Mouse (Mus musculus) bone marrow, adult 2 months (tissue): Measurements from ENCODE around the gene Sema6c. TPM values are rescaled to one million over a fixed set of nuclear protein-coding genes. Genes with fewer than 3 reads are reported as not detected.
"Not testable (repeated sequence)": the region's sequence is repeated elsewhere in the genome, so short reads cannot be mapped to it uniquely, and the experiment has no call there.

ENCODE experiments used
- H3K27ac ChIP-seq: fragments of 200-500 bp; 2 replicates; pipeline ENCODE4 v1.5.1; 2012; ENCODE audit warnings: low read depth, mild to moderate bottlenecking, control low read depth, inconsistent platforms, low read length; ENCODE audit not compliant: control insufficient read depth, poor library complexity, insufficient read depth
- H3K4me1 ChIP-seq: fragments of 200-500 bp; 2 replicates; pipeline ENCODE4 v1.6.1; 2011; ENCODE audit warnings: low read length; ENCODE audit not compliant: control insufficient read depth, insufficient read depth
- H3K4me3 ChIP-seq: fragments of 200-500 bp; replicated peaks from 2 replicates; pipeline ENCODE3; 2011; ENCODE audit warnings: mild to moderate bottlenecking, low read depth, low read length, control low read depth; ENCODE audit not compliant: control insufficient read depth
- CTCF ChIP-seq: fragments of 200-500 bp; IDR thresholded peaks from 2 replicates; pipeline ENCODE4 v1.5.1; 2011; ENCODE audit warnings: low read length, control low read depth; ENCODE audit not compliant: control insufficient read depth, insufficient read depth
- POLR2A ChIP-seq: fragments of 200-500 bp; IDR thresholded peaks from 2 replicates; pipeline ENCODE4 v1.6.1; 2011; ENCODE audit warnings: low read depth, mild to moderate bottlenecking, control low read depth, low read length, borderline replicate concordance; ENCODE audit not compliant: control insufficient read depth
- WGBS: fragments of 180-500 bp; shearing (Covaris S2); methylation state at CpG from one replicate; pipeline ENCODE4 v1.1.7; 2018; 5-methylcytosine and 5-hydroxymethylcytosine counted together
- polyA plus RNA-seq: library from polyadenylated mRNA; stranded (reverse); fragments of >200 nt; gene quantifications from 2 replicates; pipeline ENCODE4 v1.2.4, GENCODE M21; 2011; ENCODE audit warnings: low replicate concordance; ENCODE audit not compliant: missing spikeins, insufficient read depth, insufficient read length

The Sema6c gene
- polyA plus RNA-seq, 1 experiment, result 1.2 TPM

DNA sequence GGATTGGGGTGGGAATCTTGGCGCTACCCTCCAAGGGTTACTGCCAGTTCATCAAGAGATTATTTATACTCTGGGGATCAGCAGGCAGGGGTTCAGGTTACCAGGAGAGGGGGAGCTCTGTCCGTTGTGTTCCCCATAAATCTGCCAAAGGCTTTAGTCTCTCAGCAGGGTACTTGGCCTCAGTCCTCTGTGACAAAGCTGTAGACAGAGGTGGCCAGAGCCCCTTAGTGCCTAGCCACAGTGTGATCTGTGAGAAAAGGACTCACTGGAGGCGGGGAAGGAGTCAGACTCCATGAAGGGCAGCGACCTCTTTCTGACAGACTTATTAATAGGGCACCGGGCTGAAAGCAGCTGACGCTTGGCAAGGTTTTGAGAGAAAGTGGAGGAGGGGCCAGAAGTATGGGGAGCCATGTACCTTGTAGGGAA lies 31.0 kb upstream of the Sema6c start:
- TF ChIP-seq POLR2A, result no peak
- TF ChIP-seq CTCF, result no peak
- H3K4me1 ChIP-seq, result peaks cover 2% of the 10 kb centered on the region
- 86% methylated on average over 6 of the region's 6 CpGs for WGBS

DNA sequence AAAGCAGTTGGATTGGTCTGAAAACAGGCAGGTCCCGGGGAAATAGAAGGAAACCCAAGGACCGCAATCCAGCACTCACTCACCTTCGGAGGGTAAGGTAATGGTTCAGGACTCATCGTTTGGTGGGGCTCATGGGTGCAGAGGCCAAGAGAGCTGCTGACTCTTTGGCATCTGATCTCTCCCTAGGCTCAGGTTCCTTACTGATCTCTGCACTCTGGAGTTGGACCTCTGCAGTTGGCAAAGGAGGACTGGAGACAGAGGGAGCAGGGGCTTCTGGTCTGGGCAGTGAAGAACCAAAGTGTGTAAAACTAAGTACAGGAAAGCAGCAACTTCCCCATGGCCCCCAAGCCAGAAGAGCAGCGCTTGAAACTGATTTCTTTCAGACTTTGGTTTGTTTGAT lies 30.2 kb upstream of the Sema6c start:
- TF ChIP-seq CTCF (no peak), POLR2A (no peak)
- Histone ChIP-seq H3K4me3 (no peak overlapping the region), H3K4me1 (peaks cover 2% of the 10 kb centered on the region), H3K27ac (no peak overlapping the region)
- 88% methylated on average over 5 of the region's 5 CpGs for WGBS

More for the DNA sequence above, 31.0 kb upstream of the Sema6c start:
- Histone ChIP-seq H3K4me3 (no peak overlapping the region), H3K27ac (no peak overlapping the region)

DNA sequence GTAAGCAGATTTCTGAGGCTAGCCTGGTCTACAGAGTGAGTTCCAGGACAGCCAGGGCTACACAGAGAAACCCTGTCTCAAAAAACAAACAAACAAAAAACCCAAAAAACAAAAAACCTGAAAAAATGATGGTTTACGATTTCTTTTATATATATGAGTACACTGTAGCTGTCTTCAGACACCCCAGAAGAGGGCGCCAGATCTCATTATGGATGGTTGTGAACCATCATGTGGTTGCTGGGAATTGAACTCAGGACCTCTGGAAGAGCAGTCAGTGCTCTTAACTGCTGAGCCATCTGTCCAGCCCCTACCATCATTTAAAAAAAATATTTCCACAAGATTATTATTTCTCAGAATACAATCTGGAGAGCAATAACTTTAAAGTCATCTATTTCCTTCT lies 27.9 kb upstream of the Sema6c start:
- not testable (repeated sequence) for H3K4me1 ChIP-seq, H3K4me3 ChIP-seq, H3K27ac ChIP-seq
- WGBS, result 82% methylated on average over 2 of the region's 2 CpGs

- H3K4me3 ChIP-seq, result peak overlapping the region; percentile 75
- peak overlapping the region; percentile 25; the same call in 1 of the 2 replicates for H3K27ac ChIP-seq
- TF ChIP-seq CTCF, result no peak
- no peak for TF ChIP-seq POLR2A
- peaks cover 4% of the 10 kb centered on the region for H3K4me1 ChIP-seq
- WGBS, result 58% methylated on average over 11 of the region's 11 CpGs
Measured at GRCm38 (mm10) chr3:95133176-95133575, 27.1 kb upstream of the Sema6c start.

DNA sequence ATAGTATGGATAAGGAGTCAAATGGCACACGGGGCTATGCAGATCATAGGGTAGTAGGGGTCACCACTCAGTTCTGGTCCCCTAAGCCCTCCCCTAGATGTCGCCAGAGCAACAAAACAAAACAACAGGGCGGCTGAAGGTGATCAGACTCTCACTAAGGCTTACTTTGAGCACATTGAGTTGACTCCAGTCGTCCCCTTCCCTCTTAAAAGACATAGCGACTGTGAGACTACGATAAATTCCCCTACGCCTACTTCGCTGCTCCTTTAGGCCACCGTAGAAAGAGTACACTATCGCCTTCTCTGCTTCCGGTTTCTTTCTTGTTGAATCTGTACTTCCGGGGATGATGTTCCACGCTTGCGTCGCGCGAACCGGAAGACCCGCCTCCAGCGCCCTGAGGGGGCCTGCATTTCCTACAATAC lies 26.6 kb upstream of the Sema6c start, which contains the start of the genes Scnm1 and Lysmd1:
Scnm1 (minus strand) TSS at position 332 of the 422 bp plus-strand sequence.
Lysmd1 (plus strand) TSS at position 409 of the 422 bp plus-strand sequence.
- TF ChIP-seq CTCF, result no peak
- TF ChIP-seq POLR2A, result no peak
- Histone ChIP-seq H3K4me1 (peaks cover 4% of the 10 kb centered on the region), H3K4me3 (peak within 1 kb of the TSS; percentile 75), H3K27ac (peak within 1 kb of the TSS; percentile 49; the same call in 1 of the 2 replicates)
- WGBS, result under 1% methylated on average over 20 of the region's 20 CpGs

DNA sequence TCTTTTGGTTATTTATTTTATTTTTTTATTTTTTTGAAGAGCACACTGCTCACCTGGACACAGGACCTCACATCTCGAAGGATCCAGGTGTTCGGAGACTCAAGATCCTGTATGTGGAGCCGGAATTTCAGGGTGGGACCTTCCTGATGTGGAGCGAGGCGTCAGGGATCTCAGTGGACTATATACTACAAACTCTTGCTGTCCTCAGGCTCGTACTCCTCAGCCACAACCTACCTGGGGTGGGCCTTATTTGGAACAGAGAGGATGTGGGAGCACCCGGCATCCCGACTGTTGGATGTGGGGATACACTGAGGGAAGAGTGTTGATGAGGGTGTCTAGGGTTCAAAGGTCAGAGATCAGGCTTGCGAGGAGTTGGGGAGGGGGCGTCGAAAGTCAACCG lies 26.1 kb upstream of the Sema6c start:
- no CpG with 5 or more reads among the region's 12 CpGs for WGBS
- H3K27ac ChIP-seq, H3K4me1 ChIP-seq, H3K4me3 ChIP-seq: not testable (repeated sequence)

GRCm38 (mm10) chr3:95135023-95135422 lies 25.2 kb upstream of the Sema6c start:
- Histone ChIP-seq H3K4me3 (peak overlapping the region; percentile 36), H3K4me1 (peaks cover 4% of the 10 kb centered on the region), H3K27ac (peak overlapping the region; percentile 49; the same call in 1 of the 2 replicates)
- WGBS, result 0% methylated on average over 6 of the region's 6 CpGs
- TF ChIP-seq CTCF, result no peak
- no peak for TF ChIP-seq POLR2A

DNA sequence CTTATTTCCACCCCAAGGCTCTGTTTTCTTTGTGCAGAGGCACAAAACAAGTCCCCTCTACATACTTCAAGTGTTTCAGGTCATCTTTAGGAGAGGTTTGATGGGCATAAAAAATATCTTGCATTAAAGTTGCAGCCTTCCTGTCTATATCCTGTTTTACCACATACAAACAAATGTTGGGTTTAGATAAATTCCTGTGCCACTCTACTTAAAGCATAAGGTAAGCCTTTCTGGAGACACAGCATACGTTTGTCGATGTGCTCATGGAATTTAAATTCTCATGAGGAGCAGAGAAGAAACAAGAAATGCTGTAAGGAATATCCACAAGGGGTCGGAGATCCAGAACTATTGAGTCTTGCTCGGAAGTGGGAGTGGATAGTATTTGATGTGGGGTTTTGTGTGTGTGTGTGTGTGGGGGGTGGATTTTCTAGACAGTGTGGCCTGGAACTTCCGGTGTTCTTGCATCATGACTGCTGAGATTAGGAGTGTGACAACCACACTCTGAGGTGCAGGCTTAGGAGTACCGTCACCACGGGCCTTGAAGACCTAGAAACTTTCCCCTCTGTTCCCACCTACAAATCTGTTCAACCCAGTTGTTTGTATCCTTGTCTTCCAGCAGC lies 24.7 kb upstream of the Sema6c start:
- WGBS, result 6% methylated on average over 7 of the region's 7 CpGs
- peak overlapping the region; percentile 73; the same call in 1 of the 2 replicates for H3K27ac ChIP-seq
- H3K4me3 ChIP-seq, result peak overlapping the region; percentile 44
- TF ChIP-seq POLR2A (no peak), CTCF (no peak)
- peaks cover 4% of the 10 kb centered on the region for H3K4me1 ChIP-seq

DNA sequence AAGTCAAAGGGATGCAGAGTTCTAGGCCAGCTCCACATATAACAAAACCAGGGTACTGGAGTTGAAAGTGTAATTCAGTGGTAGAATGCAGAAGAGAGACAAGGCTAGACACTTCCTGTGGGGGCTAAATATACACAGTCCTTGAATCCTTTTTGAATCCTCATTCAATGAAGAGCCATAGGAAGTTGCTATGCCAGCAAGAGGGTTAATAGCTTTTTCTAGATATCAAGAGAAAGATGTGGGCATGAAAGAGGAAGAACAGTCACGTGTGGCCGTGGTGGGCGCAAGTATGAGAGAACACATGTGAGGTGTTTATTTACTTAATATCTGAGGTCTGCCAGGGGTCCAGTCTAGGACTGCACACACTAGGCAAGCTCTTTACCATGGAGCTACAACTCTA lies 23.9 kb upstream of the Sema6c start:
- Histone ChIP-seq H3K27ac (peak overlapping the region; percentile 73; the same call in 1 of the 2 replicates), H3K4me1 (peaks cover 5% of the 10 kb centered on the region), H3K4me3 (no peak overlapping the region)
- WGBS, result 11% methylated on average over 3 of the region's 3 CpGs
- TF ChIP-seq POLR2A (no peak), CTCF (no peak)
